Mouse (Mus musculus): ENCODE measurements around the gene Ppp1r14c.

DNA sequence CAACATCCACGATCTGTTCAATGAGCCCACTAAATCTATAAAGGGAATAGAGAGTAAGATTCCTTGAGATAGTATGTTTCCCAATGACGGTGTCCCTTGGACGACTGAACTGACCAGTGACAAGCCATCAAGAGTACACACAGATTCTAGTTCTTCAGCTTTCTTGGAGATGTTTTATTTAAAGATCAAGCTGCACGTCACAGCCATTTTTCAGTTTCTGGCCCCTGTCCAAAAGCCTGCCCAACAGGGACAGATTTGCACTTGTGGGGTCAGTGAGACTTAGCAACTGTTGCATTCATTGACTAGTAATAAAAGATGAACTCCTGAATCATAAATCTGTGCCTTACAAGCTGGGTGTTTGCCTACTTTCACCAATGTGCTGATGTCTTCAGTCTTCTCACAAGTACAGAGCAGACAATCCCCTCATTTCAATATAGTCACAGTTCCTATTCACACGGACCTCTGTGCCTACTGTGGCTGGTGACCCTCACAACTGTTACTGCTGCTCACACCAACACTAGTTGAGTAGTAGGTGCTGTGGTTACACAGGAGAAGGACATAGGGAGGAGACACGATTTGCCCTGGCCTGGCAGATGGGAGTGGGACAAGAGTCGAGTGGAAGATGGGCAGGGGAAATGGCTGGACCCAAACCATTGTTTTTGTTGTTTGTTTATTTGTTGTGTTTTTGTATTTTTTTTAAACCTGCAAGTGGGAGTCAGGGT is 37.7 kb downstream of the Ppp1r14c start:
- TF ChIP-seq POLR2A (IDR thresholded peaks at IDR 0.05; ENCODE audit: extremely low read depth, insufficient read depth, low read length) = no peak
- TF ChIP-seq CTCF (IDR thresholded peaks at IDR 0.05; ENCODE audit: low read depth, low read length) = no peak

Data from liver, adult 2 months (tissue).